Mouse (Mus musculus) heart, adult 10 weeks (tissue): Measurements from ENCODE around the gene Plekho1. TPM values are rescaled to one million over a fixed set of nuclear protein-coding genes. Genes with fewer than 3 reads are reported as not detected.

ENCODE experiments used
- polyA plus RNA-seq: library from polyadenylated mRNA; stranded (reverse); fragments of 350-450 nt; fragmentation: Illumina TruSeq; extraction: RNeasy Lipid Tissue Mini Kit (QIAGEN cat#74804); gene quantifications from one replicate; pipeline ENCODE4 v1.2.3, GENCODE M21; 2014; ENCODE audit warnings: low read depth, low replicate concordance

Gene Plekho1
- 86.2 TPM for polyA plus RNA-seq

GRCm38 (mm10) chr3:95995802-95996428, at the start of gene Plekho1:
TSS of gene Plekho1 (minus strand) at chr3:95996001.

Other genes starting within 250 kb of the Plekho1 start
- gene Tars2, start 235.8 kb downstream of the Plekho1 start, polyA plus RNA-seq, result 42.7 TPM
- 17.4 TPM for gene Rprd2, start 177.1 kb downstream of the Plekho1 start, polyA plus RNA-seq
- 20.2 TPM for gene Prpf3, start 140.1 kb downstream of the Plekho1 start, polyA plus RNA-seq
- 443 TPM for gene Mrps21, start 124.5 kb downstream of the Plekho1 start, polyA plus RNA-seq
- 3.8 TPM for gene Ciart, start 113.8 kb downstream of the Plekho1 start, polyA plus RNA-seq
- gene BC028528, start 104.0 kb downstream of the Plekho1 start, polyA plus RNA-seq, result 17.9 TPM
- gene Aph1a, start 102.0 kb downstream of the Plekho1 start, polyA plus RNA-seq, result 82.4 TPM
- 199 TPM for gene Car14, start 91.3 kb downstream of the Plekho1 start, polyA plus RNA-seq
- gene Anp32e, start 66.8 kb downstream of the Plekho1 start, polyA plus RNA-seq, result 68.1 TPM
- gene Vps45, start 62.5 kb upstream of the Plekho1 start, polyA plus RNA-seq, result 16.6 TPM
- 26.9 TPM for gene Otud7b, start 108.5 kb upstream of the Plekho1 start, polyA plus RNA-seq
- 4.2 TPM for gene Mtmr11, start 166.0 kb upstream of the Plekho1 start, polyA plus RNA-seq
- gene Sf3b4, start 176.3 kb upstream of the Plekho1 start, polyA plus RNA-seq, result 18.5 TPM
- 4.0 TPM for gene Sv2a, start 185.2 kb upstream of the Plekho1 start, polyA plus RNA-seq
- 32.8 TPM for gene Bola1, start 223.7 kb upstream of the Plekho1 start, polyA plus RNA-seq
- gene Hist2h2ab, start 223.9 kb upstream of the Plekho1 start, polyA plus RNA-seq, result not detected
- gene Hist2h2ac, start 224.9 kb upstream of the Plekho1 start, polyA plus RNA-seq, result not detected
- 10.3 TPM for gene Hist2h2be, start 225.1 kb upstream of the Plekho1 start, polyA plus RNA-seq
- gene Hist2h3c2, start 243.1 kb upstream of the Plekho1 start, polyA plus RNA-seq, result 2.9 TPM
- gene Hist2h2aa2, start 244.3 kb upstream of the Plekho1 start, polyA plus RNA-seq, result 81.7 TPM
- 9.4 TPM for gene Hist2h2aa1, start 249.5 kb upstream of the Plekho1 start, polyA plus RNA-seq